Mouse (Mus musculus) c-Kit-negative CD71-positive TER-119-positive erythroid progenitor cells, embryonic 14.5 days (primary cell): ENCODE measurements around the gene Nr2c2.
"Not testable (repeated sequence)": the region's sequence is repeated elsewhere in the genome, so short reads cannot be mapped to it uniquely, and the experiment has no call there.

Source experiments
- DNase-seq: peaks from one replicate; pipeline ENCODE4 v3.0.0-alpha.2; 2013; ENCODE audit warnings: low read depth, low spot score

The Nr2c2 gene

GRCm38 (mm10) chr6:92091130-92091591 lies at the start of gene Nr2c2:
Gene Nr2c2, plus strand, starts transcription at chr6:92091390.
- peak; percentile 66 for DNase-seq

- DNase-seq = no peak
These were observed 49.1 kb upstream of the Nr2c2 start for GRCm38 (mm10) chr6:92042055-92042454.

- no peak for DNase-seq
These were observed 48.3 kb upstream of the Nr2c2 start for GRCm38 (mm10) chr6:92042850-92043249.

- DNase-seq = no peak
These were observed 33.4 kb upstream of the Nr2c2 start for GRCm38 (mm10) chr6:92057768-92058167.

GRCm38 (mm10) chr6:92061725-92062124 lies 29.5 kb upstream of the Nr2c2 start:
- no peak for DNase-seq

GRCm38 (mm10) chr6:92063452-92063851 lies 27.7 kb upstream of the Nr2c2 start:
- no peak for DNase-seq

- DNase-seq = no peak
These were observed 27.1 kb upstream of the Nr2c2 start for GRCm38 (mm10) chr6:92064101-92064500.

- peak; percentile 30 for DNase-seq
These were observed 25.3 kb upstream of the Nr2c2 start for GRCm38 (mm10) chr6:92065721-92066496.

- peak; percentile 60 for DNase-seq
These were observed 23.9 kb upstream of the Nr2c2 start for GRCm38 (mm10) chr6:92067146-92067790.

- no peak for DNase-seq
These were observed 19.9 kb upstream of the Nr2c2 start for GRCm38 (mm10) chr6:92071121-92071839.

GRCm38 (mm10) chr6:92080730-92081129 lies 10.5 kb upstream of the Nr2c2 start:
- DNase-seq = no peak

- DNase-seq = no peak
These were observed 8.4 kb upstream of the Nr2c2 start for GRCm38 (mm10) chr6:92082756-92083155.

GRCm38 (mm10) chr6:92084932-92085331 lies 6.3 kb upstream of the Nr2c2 start:
- DNase-seq = no peak

- not testable (repeated sequence) for DNase-seq
These were observed 2.0 kb upstream of the Nr2c2 start for GRCm38 (mm10) chr6:92089141-92089540.

- DNase-seq = no peak
These were observed 1.2 kb upstream of the Nr2c2 start for GRCm38 (mm10) chr6:92089982-92090381.

- DNase-seq = no peak
These were observed 693 bp upstream of the Nr2c2 start for GRCm38 (mm10) chr6:92090497-92090896.

- peak; percentile 98 for DNase-seq
These were observed 738 bp downstream of the Nr2c2 start for GRCm38 (mm10) chr6:92091767-92092489.

GRCm38 (mm10) chr6:92092737-92093136 lies 1.5 kb downstream of the Nr2c2 start:
- no peak for DNase-seq

GRCm38 (mm10) chr6:92093869-92094268 lies 2.7 kb downstream of the Nr2c2 start:
- DNase-seq = no peak

- no peak for DNase-seq
These were observed 9.6 kb downstream of the Nr2c2 start for GRCm38 (mm10) chr6:92100679-92101360.

- no peak for DNase-seq
These were observed 33.4 kb downstream of the Nr2c2 start for GRCm38 (mm10) chr6:92124547-92124946.
